Mouse (Mus musculus) hindbrain, embryonic 10.5 days (tissue): ENCODE measurements around the gene Nfib. TPM values are rescaled to one million over a fixed set of nuclear protein-coding genes. Genes with fewer than 3 reads are reported as not detected.

Experiments used
- DNase-seq: peaks from one replicate; pipeline ENCODE4 v3.0.0-alpha.2; 2017; ENCODE audit warnings: low spot score
- H3K27ac ChIP-seq: fragments of 300-500 bp; sonication (generic); 2 replicates; pipeline ENCODE4 v1.5.1; 2016; ENCODE audit warnings: mild to moderate bottlenecking, moderate library complexity
- H3K27me3 ChIP-seq: fragments of 300-500 bp; sonication (generic); 2 replicates; pipeline ENCODE4 v1.6.1; 2016; ENCODE audit warnings: mild to moderate bottlenecking; ENCODE audit not compliant: poor library complexity, insufficient read depth, severe bottlenecking
- H3K36me3 ChIP-seq: fragments of 300-500 bp; sonication (generic); 2 replicates; pipeline ENCODE4 v1.6.1; 2016; ENCODE audit warnings: mild to moderate bottlenecking, moderate library complexity
- H3K4me1 ChIP-seq: fragments of 300-500 bp; sonication (generic); replicated peaks from 2 replicates; pipeline ENCODE4 v1.6.1; 2016; ENCODE audit warnings: mild to moderate bottlenecking
- H3K4me3 ChIP-seq: fragments of 300-500 bp; sonication (generic); 2 replicates; pipeline ENCODE4 v1.5.1; 2016; ENCODE audit warnings: mild to moderate bottlenecking, moderate library complexity
- H3K9me3 ChIP-seq: fragments of 300-500 bp; sonication (generic); 2 replicates; pipeline ENCODE4 v1.6.1; 2016; ENCODE audit warnings: mild to moderate bottlenecking, moderate library complexity
- WGBS: fragments of 180-500 bp; shearing (Covaris S2); methylation state at CpG from one replicate; pipeline ENCODE4 v1.1.7; 2016; 5-methylcytosine and 5-hydroxymethylcytosine counted together
- polyA plus RNA-seq: library from polyadenylated mRNA; unstranded; fragments of >200 nt; fragmentation: Nextera tagmentation; extraction: Ambion mirVana; gene quantifications from 2 replicates; pipeline ENCODE4 v1.2.1, GENCODE M21; 2016

Gene Nfib
- polyA plus RNA-seq, 1 experiment from 2014 or later = 17.3 TPM

DNA sequence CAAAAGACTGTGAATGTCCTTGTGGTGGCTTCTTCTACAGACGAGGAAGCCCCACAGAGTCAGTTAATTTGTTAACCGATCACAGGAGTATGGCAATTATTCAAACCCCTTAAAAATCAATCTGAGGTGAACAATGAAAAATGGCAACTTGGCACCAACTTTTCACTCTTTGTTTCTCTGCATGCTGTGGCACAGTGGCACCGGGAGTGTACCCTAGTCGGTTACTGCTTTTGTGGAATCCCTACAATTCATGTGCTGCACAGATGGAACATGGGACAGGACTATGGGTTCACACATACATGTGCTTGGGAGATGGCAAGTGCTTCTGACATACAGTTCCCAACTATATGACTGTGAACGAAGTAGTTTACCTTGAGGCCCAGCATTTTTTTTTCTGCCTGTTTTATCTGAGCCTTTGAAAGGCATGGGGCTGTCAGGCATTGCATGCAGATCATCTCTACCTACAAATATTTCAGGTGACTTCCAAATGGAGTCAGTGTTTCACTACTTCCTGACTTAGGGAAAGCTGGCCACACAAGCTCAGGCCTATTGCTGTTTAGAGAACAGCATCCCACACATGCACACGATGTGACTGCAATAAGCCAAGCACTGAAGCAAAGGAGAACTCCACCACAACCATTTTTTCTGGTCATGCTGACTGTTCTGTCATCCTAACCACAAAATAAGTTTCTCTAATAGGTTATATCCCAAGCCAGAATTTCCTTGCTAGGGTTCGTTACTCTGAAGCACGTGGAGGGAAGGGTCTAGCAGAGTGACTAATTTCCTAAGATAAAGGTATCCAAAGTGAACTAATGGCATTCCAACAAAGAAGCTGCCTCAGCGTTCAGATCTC is 205.6 kb downstream of the Nfib start:
- H3K36me3 ChIP-seq = peaks cover 19% of the 10 kb centered on the region
- no peak overlapping the region for H3K27ac ChIP-seq
- DNase-seq = no peak
- H3K4me3 ChIP-seq = no peak overlapping the region
- peaks cover 59% of the 10 kb centered on the region for H3K27me3 ChIP-seq
- 74% methylated on average over 9 of the region's 9 CpGs for WGBS
- H3K9me3 ChIP-seq = no peaks in the 10 kb centered on the region
- peaks cover 14% of the 10 kb centered on the region for H3K4me1 ChIP-seq

DNA sequence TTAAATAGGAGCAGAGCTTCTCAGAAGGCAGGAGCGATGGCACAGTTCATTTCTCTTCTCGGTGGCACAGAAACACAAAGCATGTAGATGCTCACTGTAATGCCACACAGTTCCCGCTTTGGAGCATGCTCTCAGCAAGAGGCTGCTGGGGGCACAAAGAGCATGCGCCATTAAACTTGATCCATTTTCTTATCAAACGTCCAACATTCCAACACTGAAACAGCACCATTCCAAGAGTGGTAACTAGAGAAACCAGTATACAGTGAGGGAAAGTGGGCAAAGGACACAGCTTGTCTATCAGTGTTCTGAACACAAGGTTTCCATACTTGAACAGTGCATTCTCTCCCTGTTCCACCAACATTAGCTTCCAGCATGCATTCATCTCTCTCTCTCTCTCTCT is 206.3 kb downstream of the Nfib start:
- Histone ChIP-seq H3K27me3 (peaks cover 55% of the 10 kb centered on the region), H3K9me3 (no peaks in the 10 kb centered on the region), H3K27ac (no peak overlapping the region), H3K36me3 (peaks cover 19% of the 10 kb centered on the region), H3K4me1 (peaks cover 10% of the 10 kb centered on the region), H3K4me3 (no peak overlapping the region)
- 83% methylated on average over 5 of the region's 5 CpGs for WGBS
- no peak for DNase-seq

DNA sequence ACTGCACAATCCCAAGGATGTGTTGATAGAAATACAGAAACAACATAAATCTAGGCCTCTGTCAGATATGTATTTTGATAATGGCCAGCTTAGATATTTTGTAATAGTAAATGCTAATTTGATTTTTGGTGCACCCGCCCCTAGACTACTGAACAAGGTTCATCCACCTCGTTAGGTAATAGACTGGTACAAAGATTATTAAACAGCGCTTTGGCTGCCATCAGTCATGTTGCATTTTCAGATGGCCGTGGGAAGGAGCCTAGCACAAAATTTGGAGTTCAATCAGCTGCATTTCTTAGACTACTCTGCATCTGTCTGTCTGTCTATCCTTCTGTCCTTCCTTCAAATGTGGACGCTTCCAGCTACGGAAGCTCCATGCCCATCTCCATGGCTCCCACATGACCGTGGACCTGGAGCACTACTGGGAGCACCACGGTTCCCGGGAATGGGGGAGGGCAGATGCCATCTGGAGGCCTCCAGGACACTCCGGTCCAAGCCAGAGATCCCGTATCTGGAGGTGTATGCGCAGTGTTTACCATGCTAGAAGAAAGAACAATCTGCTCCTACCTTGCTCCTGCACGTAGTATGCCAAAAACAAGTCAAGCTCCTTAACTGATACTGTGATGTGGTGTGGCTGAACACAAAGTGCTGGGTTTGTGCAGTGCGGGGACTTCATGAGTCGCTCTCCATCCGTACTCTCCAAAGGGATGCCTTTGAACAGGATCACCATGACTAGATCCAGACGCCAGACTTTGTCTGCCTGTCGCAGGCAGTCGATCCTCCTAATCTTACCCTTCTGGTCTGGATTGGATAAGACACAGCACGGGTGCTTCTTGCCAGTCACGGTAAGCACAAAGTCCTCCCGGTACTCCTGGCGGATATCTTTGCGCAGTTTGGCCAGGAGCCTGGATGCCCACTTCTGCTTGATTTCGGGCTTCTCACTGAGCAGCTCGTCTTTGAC is 207.6 kb downstream of the Nfib start:
- no peak overlapping the region for H3K27ac ChIP-seq

DNA sequence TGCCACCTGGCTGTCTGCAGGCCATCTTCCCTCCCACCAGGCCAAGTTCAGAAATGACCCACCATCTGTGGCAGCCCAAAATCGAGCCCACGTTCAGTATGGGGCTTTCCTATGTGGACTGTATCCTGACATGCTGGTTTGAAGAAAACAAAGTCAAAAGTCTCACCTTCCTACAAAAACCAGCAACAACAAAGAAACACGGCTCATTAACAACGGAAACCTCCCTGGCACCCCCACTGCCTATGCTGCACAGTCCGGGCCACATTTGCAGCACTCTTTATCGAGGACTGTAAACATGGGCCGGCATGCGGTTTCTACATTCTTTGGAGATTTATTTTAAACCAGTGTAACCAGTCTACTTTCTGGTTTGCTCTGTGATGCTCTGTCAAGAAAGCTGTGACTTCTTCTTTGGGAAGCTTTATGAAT is 208.4 kb downstream of the Nfib start:
- Histone ChIP-seq H3K9me3 (no peaks in the 10 kb centered on the region), H3K27me3 (peaks cover 45% of the 10 kb centered on the region), H3K27ac (no peak overlapping the region), H3K4me1 (0 out of 2 replicates have a peak, but pooled peaks cover 7% of the 10 kb centered on the region), H3K4me3 (no peak overlapping the region), H3K36me3 (peaks cover 19% of the 10 kb centered on the region)
- WGBS = 87% methylated on average over 8 of the region's 8 CpGs
- no peak for DNase-seq

More for the DNA sequence above, 207.6 kb downstream of the Nfib start:
- H3K4me1 ChIP-seq = 0 out of 2 replicates have a peak, but pooled peaks cover 7% of the 10 kb centered on the region
- H3K9me3 ChIP-seq = no peaks in the 10 kb centered on the region
- WGBS = 90% methylated on average over 26 of the region's 26 CpGs
- no peak for DNase-seq
- no peak overlapping the region for H3K4me3 ChIP-seq
- H3K36me3 ChIP-seq = peaks cover 19% of the 10 kb centered on the region
- H3K27me3 ChIP-seq = peaks cover 45% of the 10 kb centered on the region

DNA sequence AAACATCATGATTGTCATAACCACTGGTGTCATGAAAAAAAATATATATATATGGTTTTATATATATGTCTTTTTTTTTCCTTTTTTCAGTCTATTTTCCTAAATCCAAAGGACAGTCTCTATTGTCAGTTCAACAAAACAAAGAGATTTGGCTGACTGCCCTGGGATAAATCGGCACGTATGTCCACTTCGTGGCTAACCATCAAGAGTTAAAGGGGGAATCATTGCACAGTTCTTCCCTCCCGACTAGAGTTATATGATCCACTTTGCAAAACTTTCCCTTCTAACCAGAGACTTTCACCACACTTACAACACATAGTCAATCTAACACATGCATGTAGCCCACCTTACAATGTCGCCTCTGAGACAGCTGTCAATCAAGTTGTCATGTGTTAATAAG is 209.2 kb downstream of the Nfib start:
- Histone ChIP-seq H3K36me3 (peaks cover 19% of the 10 kb centered on the region), H3K4me1 (0 out of 2 replicates have a peak, but pooled peaks cover 7% of the 10 kb centered on the region), H3K27me3 (peaks cover 45% of the 10 kb centered on the region), H3K4me3 (no peak overlapping the region), H3K9me3 (no peaks in the 10 kb centered on the region), H3K27ac (no peak overlapping the region)
- DNase-seq = no peak
- 82% methylated on average over 5 of the region's 5 CpGs for WGBS

DNA sequence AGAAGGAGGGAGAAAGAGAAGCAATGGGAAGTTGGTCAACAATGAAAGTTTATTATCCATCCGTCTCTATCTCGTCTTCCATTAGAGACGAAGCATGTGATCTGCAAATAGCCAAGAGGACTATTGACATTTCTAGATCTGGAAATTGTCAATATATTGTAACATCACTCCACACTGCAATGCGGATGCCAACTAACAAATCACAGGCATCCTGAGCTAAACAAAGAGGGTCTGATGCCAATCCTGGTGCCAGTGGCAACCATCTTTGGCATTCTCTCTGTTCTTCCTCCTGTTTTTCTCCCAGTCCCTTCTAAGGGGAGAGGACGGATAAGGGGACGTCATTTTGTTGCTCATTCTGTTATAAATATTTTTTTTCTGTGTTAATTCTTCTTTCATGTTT is 209.9 kb downstream of the Nfib start:
- Histone ChIP-seq H3K4me1 (0 out of 2 replicates have a peak, but pooled peaks cover 5% of the 10 kb centered on the region), H3K36me3 (peaks cover 19% of the 10 kb centered on the region), H3K27ac (no peak overlapping the region), H3K9me3 (no peaks in the 10 kb centered on the region), H3K4me3 (no peak overlapping the region), H3K27me3 (peaks cover 42% of the 10 kb centered on the region)
- 94% methylated on average over 6 of the region's 6 CpGs for WGBS
- no peak for DNase-seq

DNA sequence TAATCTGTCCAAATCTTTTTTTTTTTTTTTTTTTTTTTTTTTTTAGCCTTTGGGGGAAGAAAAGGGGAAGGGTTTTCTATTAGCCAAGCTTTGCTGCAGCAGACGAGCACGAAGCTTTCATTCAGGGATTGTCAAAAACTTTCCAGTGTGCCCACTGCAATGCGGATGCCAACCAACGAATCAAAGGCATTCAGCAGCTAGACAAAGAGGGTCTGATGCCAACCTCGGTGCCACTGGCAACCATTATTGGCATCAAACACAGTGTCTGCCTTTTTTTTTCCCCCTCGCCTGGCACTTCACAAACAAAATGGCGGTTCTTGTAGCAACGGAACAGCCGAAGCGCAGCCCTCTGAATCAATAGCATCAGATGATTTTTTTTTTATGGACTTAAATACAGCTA is 210.7 kb downstream of the Nfib start:
- H3K36me3 ChIP-seq = peaks cover 19% of the 10 kb centered on the region
- DNase-seq = no peak
- WGBS = 92% methylated on average over 10 of the region's 10 CpGs
- peaks cover 9% of the 10 kb centered on the region for H3K4me1 ChIP-seq
- no peak overlapping the region for H3K27ac ChIP-seq
- H3K9me3 ChIP-seq = no peaks in the 10 kb centered on the region
- H3K27me3 ChIP-seq = peaks cover 37% of the 10 kb centered on the region
- H3K4me3 ChIP-seq = no peak overlapping the region

DNA sequence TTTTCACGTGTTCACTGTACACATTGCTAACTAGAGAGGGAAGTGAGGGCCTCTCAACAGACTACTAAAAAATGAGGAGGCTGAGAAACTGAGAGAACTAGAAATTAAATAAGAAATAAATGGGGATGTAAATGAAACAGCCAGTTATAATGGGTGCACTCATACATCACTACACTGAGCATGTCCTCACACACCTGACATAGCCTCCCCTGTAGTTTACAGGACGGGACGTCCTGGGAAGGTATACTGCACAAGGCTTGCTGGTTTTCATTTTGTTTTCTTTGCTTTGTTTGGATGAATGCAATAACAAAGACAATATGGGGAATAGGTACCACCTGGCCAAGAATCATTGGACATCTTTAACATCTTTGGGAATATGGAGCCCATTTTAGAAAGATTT is 211.1 kb downstream of the Nfib start:
- H3K27ac ChIP-seq = no peak overlapping the region
- H3K4me1 ChIP-seq = peaks cover 9% of the 10 kb centered on the region
- H3K27me3 ChIP-seq = peaks cover 37% of the 10 kb centered on the region
- DNase-seq = no peak
- WGBS = 84% methylated on average over 3 of the region's 3 CpGs
- no peaks in the 10 kb centered on the region for H3K9me3 ChIP-seq
- H3K4me3 ChIP-seq = no peak overlapping the region
- peaks cover 19% of the 10 kb centered on the region for H3K36me3 ChIP-seq

DNA sequence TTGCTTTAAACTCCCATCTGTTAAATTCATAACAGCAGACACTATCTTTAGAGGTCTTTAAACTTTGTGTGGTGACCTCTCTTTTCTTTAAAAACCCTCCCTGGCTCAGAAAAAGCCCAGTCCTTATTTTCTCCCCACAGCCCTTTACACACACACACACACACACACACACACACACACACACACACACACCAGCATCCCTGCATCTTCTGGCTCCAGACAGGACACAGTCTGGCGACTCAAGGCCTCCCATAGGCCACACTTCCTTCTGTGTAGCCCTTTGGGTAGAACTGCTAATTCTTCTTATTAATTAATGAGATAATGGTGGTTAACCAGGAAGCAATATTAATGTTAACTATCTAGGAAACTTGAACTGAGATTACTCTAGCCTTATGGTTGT is 211.7 kb downstream of the Nfib start:
- Histone ChIP-seq H3K4me3 (no peak overlapping the region), H3K9me3 (no peaks in the 10 kb centered on the region), H3K36me3 (peaks cover 19% of the 10 kb centered on the region), H3K27me3 (peaks cover 37% of the 10 kb centered on the region), H3K27ac (no peak overlapping the region), H3K4me1 (peaks cover 11% of the 10 kb centered on the region)
- DNase-seq = no peak
- WGBS = 91% methylated on average over 1 of the region's 1 CpGs

DNA sequence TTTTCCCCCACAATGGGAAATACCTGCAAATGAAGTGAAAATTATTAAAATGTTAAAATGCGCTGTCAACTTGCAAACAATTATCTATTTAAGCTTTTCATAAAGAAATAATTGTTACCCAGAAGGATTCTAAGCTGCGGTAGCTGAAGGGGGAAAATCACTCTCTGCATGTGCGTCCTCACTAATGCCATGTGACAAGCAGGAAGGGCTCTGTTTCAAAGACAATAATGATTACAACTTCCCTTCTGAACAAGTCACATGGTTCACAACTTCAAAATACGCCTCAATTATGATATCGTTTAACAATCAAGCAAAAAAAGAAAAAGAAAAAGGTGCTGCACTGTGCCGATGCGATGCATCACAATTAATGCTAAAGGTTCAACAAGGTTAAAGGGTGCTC is 212.2 kb downstream of the Nfib start:
- Histone ChIP-seq H3K4me3 (no peak overlapping the region), H3K27ac (no peak overlapping the region), H3K4me1 (peaks cover 11% of the 10 kb centered on the region), H3K36me3 (peaks cover 17% of the 10 kb centered on the region), H3K9me3 (no peaks in the 10 kb centered on the region), H3K27me3 (peaks cover 39% of the 10 kb centered on the region)
- WGBS = 90% methylated on average over 7 of the region's 7 CpGs
- no peak for DNase-seq

DNA sequence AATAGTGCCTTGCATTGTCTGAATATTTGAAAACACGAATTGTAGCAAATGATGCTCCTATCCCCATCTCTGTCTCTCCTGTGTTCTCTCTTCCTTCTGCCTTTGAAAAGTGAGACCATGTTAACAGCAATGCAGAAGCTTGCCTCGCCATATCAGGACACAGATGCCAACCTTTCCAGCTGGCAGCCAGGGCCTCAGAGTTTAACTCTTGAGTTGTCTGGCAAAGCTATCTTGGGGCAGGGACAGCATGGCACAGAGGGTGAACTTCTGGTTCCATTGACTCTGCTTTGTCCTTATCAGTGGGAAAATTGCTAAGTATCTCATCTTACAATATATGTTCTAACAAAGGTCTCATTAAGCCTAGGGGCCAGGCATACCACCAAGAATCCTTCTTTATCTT is 212.8 kb downstream of the Nfib start:
- peaks cover 39% of the 10 kb centered on the region for H3K27me3 ChIP-seq
- no peak overlapping the region for H3K27ac ChIP-seq
- 85% methylated on average over 2 of the region's 2 CpGs for WGBS
- peaks cover 11% of the 10 kb centered on the region for H3K4me1 ChIP-seq
- H3K36me3 ChIP-seq = peaks cover 11% of the 10 kb centered on the region
- DNase-seq = no peak
- H3K4me3 ChIP-seq = no peak overlapping the region
- no peaks in the 10 kb centered on the region for H3K9me3 ChIP-seq

DNA sequence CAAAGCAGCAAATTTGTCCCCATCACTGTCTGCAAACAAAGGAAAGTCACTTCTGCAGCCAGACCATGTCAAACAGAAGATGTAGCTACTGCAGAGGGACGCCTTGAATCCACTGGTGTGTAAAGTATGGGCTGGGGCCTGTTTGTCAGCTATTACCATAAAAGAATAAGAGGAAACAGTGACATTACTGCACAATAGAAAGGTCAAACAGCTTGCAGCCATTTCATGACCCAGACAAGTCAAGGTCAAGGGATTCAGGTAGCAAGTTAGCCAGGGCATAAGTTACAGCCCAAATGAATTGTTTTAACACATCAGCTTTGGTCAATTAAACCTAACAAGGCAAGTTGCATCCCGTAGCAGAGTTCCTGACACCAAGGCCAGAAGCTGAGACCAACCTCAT is 215.6 kb downstream of the Nfib start:
- whole genome bisulfite sequencing = 32% methylated on average over 2 of the region's 2 CpGs

More for the DNA sequence above, 215.6 kb downstream of the Nfib start:
- no peak overlapping the region for H3K4me3 ChIP-seq
- peaks cover 38% of the 10 kb centered on the region for H3K27me3 ChIP-seq
- H3K9me3 ChIP-seq = 0 out of 2 replicates have a peak, but pooled peaks cover 2% of the 10 kb centered on the region
- DNase-seq = no peak
- peaks cover 11% of the 10 kb centered on the region for H3K4me1 ChIP-seq
- H3K27ac ChIP-seq = no peak overlapping the region
- peaks cover 11% of the 10 kb centered on the region; the same call in 1 of the 2 replicates for H3K36me3 ChIP-seq
